Mouse (Mus musculus): ENCODE data around the gene Rab25. TPM values are rescaled to one million over a fixed set of nuclear protein-coding genes. Genes with fewer than 3 reads are reported as not detected.

The Rab25 gene
- polyA plus RNA-seq, 1 experiment from 2014 or later = 3.7 TPM

MicroRNA genes within 50 kb of the gene (microRNA counts, 519-probe panel; counts per million panel counts)
- microRNA mmu-miR-1905 = not detected

Small RNA genes lying within 50 kb of the gene (microRNA-seq; reads per million reads assigned to microRNA genes)
- gene Mir1905 (ENCODE audit: borderline number of aligned reads) = not detected

Other genes starting within 250 kb of the Rab25 start
- gene Glmp, start 223.3 kb downstream of the Rab25 start, polyA plus RNA-seq (2014; fragmentation: Nextera tagmentation; extraction: Ambion mirVana) = 77.9 and 87.3 TPM in 2 replicates
- gene Tmem79, start 212.2 kb downstream of the Rab25 start, polyA plus RNA-seq (2014; fragmentation: Nextera tagmentation; extraction: Ambion mirVana) = 2.1 and 2.8 TPM in 2 replicates
- gene Smg5, start 212.0 kb downstream of the Rab25 start, polyA plus RNA-seq (2014; fragmentation: Nextera tagmentation; extraction: Ambion mirVana) = 33.3 and 39.3 TPM in 2 replicates
- 0.60 and 0.82 TPM in 2 replicates for gene Paqr6, start 183.7 kb downstream of the Rab25 start, polyA plus RNA-seq (2014; fragmentation: Nextera tagmentation; extraction: Ambion mirVana)
- gene Bglap3, start 175.6 kb downstream of the Rab25 start, polyA plus RNA-seq (2014; fragmentation: Nextera tagmentation; extraction: Ambion mirVana) = 0.32 TPM in 1 of 2 replicates, not detected in the other
- gene Bglap2, start 169.6 kb downstream of the Rab25 start, polyA plus RNA-seq (2014; fragmentation: Nextera tagmentation; extraction: Ambion mirVana) = not detected in 2 replicates
- gene Bglap, start 163.8 kb downstream of the Rab25 start, polyA plus RNA-seq (2014; fragmentation: Nextera tagmentation; extraction: Ambion mirVana) = 0.57 TPM in 1 of 2 replicates, not detected in the other
- 157 and 161 TPM in 2 replicates for gene Pmf1, start 138.0 kb downstream of the Rab25 start, polyA plus RNA-seq (2014; fragmentation: Nextera tagmentation; extraction: Ambion mirVana)
- gene Slc25a44, start 123.2 kb downstream of the Rab25 start, polyA plus RNA-seq (2014; fragmentation: Nextera tagmentation; extraction: Ambion mirVana) = 17.1 and 19.2 TPM in 2 replicates
- gene Sema4a, start 87.1 kb downstream of the Rab25 start, polyA plus RNA-seq (2014; fragmentation: Nextera tagmentation; extraction: Ambion mirVana) = 5.3 and 6.5 TPM in 2 replicates
- gene Lmna, start 38.3 kb downstream of the Rab25 start, polyA plus RNA-seq (2014; fragmentation: Nextera tagmentation; extraction: Ambion mirVana) = 28.7 and 30.5 TPM in 2 replicates
- gene Mex3a, start 15.9 kb downstream of the Rab25 start, polyA plus RNA-seq (2014; fragmentation: Nextera tagmentation; extraction: Ambion mirVana) = 40.1 and 41.0 TPM in 2 replicates
- 77.4 and 82.0 TPM in 2 replicates for gene Lamtor2, start 4.8 kb upstream of the Rab25 start, polyA plus RNA-seq (2014; fragmentation: Nextera tagmentation; extraction: Ambion mirVana)
- 62.1 and 73.3 TPM in 2 replicates for gene Ubqln4, start 5.5 kb upstream of the Rab25 start, polyA plus RNA-seq (2014; fragmentation: Nextera tagmentation; extraction: Ambion mirVana)
- 184 and 201 TPM in 2 replicates for gene Ssr2, start 27.6 kb upstream of the Rab25 start, polyA plus RNA-seq (2014; fragmentation: Nextera tagmentation; extraction: Ambion mirVana)
- gene Arhgef2, start 57.7 kb upstream of the Rab25 start, polyA plus RNA-seq (2014; fragmentation: Nextera tagmentation; extraction: Ambion mirVana) = 82.2 and 89.3 TPM in 2 replicates
- gene Rxfp4, start 104.8 kb upstream of the Rab25 start, polyA plus RNA-seq (2014; fragmentation: Nextera tagmentation; extraction: Ambion mirVana) = not detected in 2 replicates
- 101 and 104 TPM in 2 replicates for gene Khdc4, start 137.5 kb upstream of the Rab25 start, polyA plus RNA-seq (2014; fragmentation: Nextera tagmentation; extraction: Ambion mirVana)
- 41.4 and 41.7 TPM in 2 replicates for gene Rit1, start 168.5 kb upstream of the Rab25 start, polyA plus RNA-seq (2014; fragmentation: Nextera tagmentation; extraction: Ambion mirVana)
- gene Syt11, start 226.9 kb upstream of the Rab25 start, polyA plus RNA-seq (2014; fragmentation: Nextera tagmentation; extraction: Ambion mirVana) = 51.5 and 59.1 TPM in 2 replicates

Measured in embryonic facial prominence, embryonic 11.5 days (tissue).